Mouse (Mus musculus) forebrain, embryonic 14.5 days (tissue): Measurements from ENCODE around the gene Slc26a11. TPM values are rescaled to one million over a fixed set of nuclear protein-coding genes. Genes with fewer than 3 reads are reported as not detected.

Experiments used
- microRNA counts: library from miRNA; unstranded; fragments of <30 nt; microRNA quantifications from one replicate; lab custom pipeline; 2016
- microRNA-seq: library from miRNA; unstranded; fragments of <30 nt; microRNA quantifications from one replicate; pipeline ENCODE4, GENCODE M21; 2016
- polyA plus RNA-seq: library from polyadenylated mRNA; unstranded; fragments of >200 nt; fragmentation: Nextera tagmentation; extraction: Ambion mirVana; gene quantifications from 2 replicates; pipeline ENCODE4 v1.2.1, GENCODE M21; 2014

Slc26a11 gene
- polyA plus RNA-seq, 1 experiment from 2014 or later: 2.5 TPM

MicroRNAs within 50 kb of the gene (microRNA counts, 519-probe panel; counts per million panel counts)
- not detected for microRNA mmu-miR-1932 (lab: Ali Mortazavi, UCI)

Small RNA genes within 50 kb of the gene (microRNA-seq; reads per million reads assigned to microRNA genes)
- not detected for gene Mir1932

Other genes with a start within 250 kb of the Slc26a11 start
- 24.6 and 35.8 TPM in 2 replicates for gene Tbc1d16, start 127.1 kb upstream of the Slc26a11 start, polyA plus RNA-seq
- 11.0 and 12.5 TPM in 2 replicates for gene Ccdc40, start 127.0 kb upstream of the Slc26a11 start, polyA plus RNA-seq
- gene Gaa, start 87.7 kb upstream of the Slc26a11 start, polyA plus RNA-seq: 28.3 and 45.5 TPM in 2 replicates
- gene Eif4a3, start 55.5 kb upstream of the Slc26a11 start, polyA plus RNA-seq: 293 and 315 TPM in 2 replicates
- 0.09 and 0.15 TPM in 2 replicates for gene Card14, start 47.8 kb upstream of the Slc26a11 start, polyA plus RNA-seq
- 2.7 TPM in 2 replicates for gene Sgsh, start within 50 bp of the Slc26a11 start, polyA plus RNA-seq
- gene Rnf213, start 37.5 kb downstream of the Slc26a11 start, polyA plus RNA-seq: 1.3 and 1.5 TPM in 2 replicates
- 15.9 and 18.0 TPM in 2 replicates for gene Endov, start 135.8 kb downstream of the Slc26a11 start, polyA plus RNA-seq
- gene Nptx1, start 192.2 kb downstream of the Slc26a11 start, polyA plus RNA-seq: 4.1 and 6.7 TPM in 2 replicates
- gene Rptor, start 247.3 kb downstream of the Slc26a11 start, polyA plus RNA-seq: 7.0 and 9.3 TPM in 2 replicates